ENCODE assay signal across 32 mouse cellular contexts in the genomic region with DNA sequence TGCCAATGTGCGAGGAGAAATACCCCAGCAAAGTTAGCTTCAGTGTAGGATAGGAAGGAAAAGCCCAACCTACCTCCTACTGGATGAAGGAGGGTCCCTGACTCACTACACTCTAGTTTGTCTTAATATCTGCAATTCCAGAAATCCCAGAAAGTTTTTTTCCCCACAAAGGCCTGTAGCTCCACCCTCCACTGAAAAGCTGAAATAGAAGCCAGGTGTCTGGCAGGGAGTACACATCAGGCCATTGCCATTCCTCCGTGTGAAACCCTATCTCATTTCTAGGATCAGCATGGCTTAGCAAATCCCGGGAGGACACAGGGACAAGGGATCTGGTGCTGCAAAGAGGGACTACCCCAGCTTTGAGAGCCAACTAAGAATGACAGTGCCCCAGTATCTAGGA. TPM values are rescaled to one million over a fixed set of nuclear protein-coding genes. Genes with fewer than 3 reads are reported as not detected.
DNase-seq lines count a peak whose midpoint lies in the region; ATAC-seq and TF ChIP-seq lines count a peak whose summit lies in the region.
"Had no signal": no experiment of that assay in that cellular context is flagged by ENCODE, and none has a peak within 500 bp of the region (broad histone marks: within the 10 kb centered on the region; RNA-seq: fewer than 3 reads in every experiment).

No protein-coding gene starts in this region.

- H3K9me3 ChIP-seq in embryonic facial prominence, embryonic 14.5 days (ENCODE audit: control insufficient read depth, low read length): no peaks in the 10 kb centered on the region
- no peaks in the 10 kb centered on the region for H3K9me3 ChIP-seq in limb, embryonic 14.5 days (ENCODE audit: control insufficient read depth, low read length)
- H3K9me3 ChIP-seq in forebrain, embryonic 14.5 days (replicated peaks; ENCODE audit: control insufficient read depth, low read length): no peaks in the 10 kb centered on the region
- H3K9me3 ChIP-seq: forebrain, embryonic 12.5 days; heart, embryonic 12.5 days; lung, embryonic 15.5 days; megakaryocyte, embryonic 14.5 days; midbrain, embryonic 12.5 days; neural tube, embryonic 12.5 days had no signal

- H3K9ac ChIP-seq in embryonic facial prominence, embryonic 14.5 days (ENCODE audit: low read depth, low read length): no peak overlapping the region
- H3K9ac ChIP-seq in limb, embryonic 14.5 days (ENCODE audit: low read depth, low read length, severe bottlenecking): no peak overlapping the region
- no peak overlapping the region for H3K9ac ChIP-seq in forebrain, embryonic 14.5 days (ENCODE audit: low read length)
- H3K9ac ChIP-seq: forebrain, embryonic 12.5 days; heart, embryonic 12.5 days; hindbrain, embryonic 14.5 days; lung, embryonic 15.5 days; midbrain, embryonic 12.5 days; neural tube, embryonic 12.5 days had no signal

- no peak overlapping the region for H3K4me2 ChIP-seq in embryonic facial prominence, embryonic 14.5 days (ENCODE audit: low read depth, low read length)
- H3K4me2 ChIP-seq in limb, embryonic 14.5 days (replicated peaks; ENCODE audit: low read depth, low read length, severe bottlenecking): no peak overlapping the region
- H3K4me2 ChIP-seq in forebrain, embryonic 14.5 days (ENCODE audit: low read length): no peak overlapping the region
- H3K4me2 ChIP-seq: forebrain, embryonic 12.5 days; heart, embryonic 12.5 days; hindbrain, embryonic 14.5 days; lung, embryonic 15.5 days; midbrain, embryonic 12.5 days; neural tube, embryonic 12.5 days had no signal

- no peak for TF ChIP-seq POLR2A in limb, embryonic 14.5 days (IDR thresholded peaks at IDR 0.05; ENCODE audit: borderline replicate concordance, extremely low read depth, insufficient read depth, insufficient read length)

- ATAC-seq in embryonic facial prominence, embryonic 14.5 days (ENCODE audit: low read depth): peak; percentile 69
- ATAC-seq in limb, embryonic 14.5 days (ENCODE audit: low FRiP score, low read depth): peak; percentile 53
- no peak for ATAC-seq in forebrain, embryonic 14.5 days
- ATAC-seq: inflammation-experienced regulatory T-cells, adult 6 months had no signal

- peaks cover 11% of the 10 kb centered on the region for H3K4me1 ChIP-seq in embryonic facial prominence, embryonic 14.5 days (ENCODE audit: control insufficient read depth, insufficient read depth, low read length)
- H3K4me1 ChIP-seq in limb, embryonic 14.5 days (ENCODE audit: control insufficient read depth, insufficient read depth, low read length): peaks cover 24% of the 10 kb centered on the region
- no peaks in the 10 kb centered on the region for H3K4me1 ChIP-seq in forebrain, embryonic 14.5 days (ENCODE audit: control insufficient read depth, insufficient read depth, low read length)
- H3K4me1 ChIP-seq: neural tube, embryonic 12.5 days had no signal

- H3K27me3 ChIP-seq in embryonic facial prominence, embryonic 14.5 days (replicated peaks; ENCODE audit: control insufficient read depth, insufficient read depth, low read length): no peaks in the 10 kb centered on the region
- H3K27me3 ChIP-seq in limb, embryonic 14.5 days (ENCODE audit: control insufficient read depth, insufficient read depth, low read length): no peaks in the 10 kb centered on the region
- H3K27me3 ChIP-seq in forebrain, embryonic 14.5 days (replicated peaks; ENCODE audit: control insufficient read depth, insufficient read depth, low read length): no peaks in the 10 kb centered on the region
- H3K27me3 ChIP-seq: CH12.LX; forebrain, embryonic 12.5 days; heart, embryonic 12.5 days; lung, embryonic 15.5 days; megakaryocyte, embryonic 14.5 days; midbrain, embryonic 12.5 days; neural tube, embryonic 12.5 days had no signal

- 35% methylated on average over 3 of the region's 3 CpGs for WGBS in embryonic facial prominence, embryonic 14.5 days
- 44% methylated on average over 3 of the region's 3 CpGs for WGBS in limb, embryonic 14.5 days
- WGBS in forebrain, embryonic 14.5 days: 70% methylated on average over 3 of the region's 3 CpGs

- H3K36me3 ChIP-seq in embryonic facial prominence, embryonic 14.5 days (ENCODE audit: control insufficient read depth, insufficient read depth, low read length): 0 out of 2 replicates have a peak, but pooled peaks cover 6% of the 10 kb centered on the region
- H3K36me3 ChIP-seq in limb, embryonic 14.5 days (ENCODE audit: control insufficient read depth, insufficient read depth, low read length): peaks cover 23% of the 10 kb centered on the region; the same call in 1 of the 2 replicates
- no peaks in the 10 kb centered on the region for H3K36me3 ChIP-seq in forebrain, embryonic 14.5 days (ENCODE audit: control insufficient read depth, insufficient read depth, low read length)
- H3K36me3 ChIP-seq: forebrain, embryonic 12.5 days; heart, embryonic 12.5 days; lung, embryonic 15.5 days; midbrain, embryonic 12.5 days; neural tube, embryonic 12.5 days had no signal

- no peak overlapping the region for H3K4me3 ChIP-seq in embryonic facial prominence, embryonic 14.5 days (ENCODE audit: low read depth, low read length)
- H3K4me3 ChIP-seq in limb, embryonic 14.5 days (replicated peaks; ENCODE audit: low read length): no peak overlapping the region
- H3K4me3 ChIP-seq in forebrain, embryonic 14.5 days (ENCODE audit: low read depth, low read length): no peak overlapping the region
- H3K4me3 ChIP-seq: erythroblast, embryonic 14.5 days; forebrain, embryonic 12.5 days; heart, embryonic 12.5 days; layer of hippocampus, adult 2 months; left cerebral cortex, adult 2 months; lung, embryonic 15.5 days; megakaryocyte, embryonic 14.5 days; midbrain, embryonic 12.5 days; myocyte; neural tube, embryonic 12.5 days had no signal

- no peak overlapping the region; the same call in 1 of the 2 replicates for H3K27ac ChIP-seq in embryonic facial prominence, embryonic 14.5 days (replicated peaks; ENCODE audit: low read depth, low read length)
- H3K27ac ChIP-seq in limb, embryonic 14.5 days (replicated peaks; ENCODE audit: low read depth, low read length): 0 out of 2 replicates have a peak overlapping the region, but pooled peaks have one; percentile 21
- no peak overlapping the region for H3K27ac ChIP-seq in forebrain, embryonic 14.5 days (ENCODE audit: low read depth, low read length)
- H3K27ac ChIP-seq: forebrain, embryonic 12.5 days; hindbrain, embryonic 14.5 days; layer of hippocampus, adult 2 months; left cerebral cortex, adult 2 months; lung, embryonic 15.5 days; midbrain, embryonic 12.5 days; neural tube, embryonic 12.5 days had no signal

- peak; percentile 25 for DNase-seq in gastrocnemius, postnatal 25 days
- DNase-seq in gastrocnemius, postnatal 10 days: no peak
- peak; percentile 41 for DNase-seq in adipocyte (ENCODE audit: low spot score)
- DNase-seq in embryonic facial prominence, embryonic 14.5 days (ENCODE audit: low spot score): peak; percentile 70
- DNase-seq in limb, embryonic 14.5 days (ENCODE audit: low spot score): peak; percentile 26
- DNase-seq in forebrain, embryonic 14.5 days (ENCODE audit: low spot score): no peak
- DNase-seq in right cerebral cortex, postnatal 36 days (ENCODE audit: low spot score in 2 of 2): no peak
- DNase-seq: adrenal gland, postnatal 14 days; cerebellum, adult 18-20 months; cerebellum, postnatal 10 days; heart, adult 18-20 months; kidney, adult 18-20 months; kidney, postnatal 36 days; lung, postnatal 4 days; right cerebral cortex, adult 18-20 months; thymus, postnatal 4 days had no signal

RNA-seq across cellular contexts. Expression of a gene that starts 44.7 kb away (rescaled TPM):
- total RNA-seq in gastrocnemius, postnatal 25 days (2021): under 1 TPM; 0.51 to 0.54 TPM
- total RNA-seq in gastrocnemius, postnatal 10 days (2021): under 1 TPM; 0.16 to 0.32 TPM
- 1.0 and 1.3 TPM in 2 replicates for polyA plus RNA-seq in embryonic facial prominence, embryonic 14.5 days (2014; fragmentation: Nextera tagmentation; extraction: Ambion mirVana)
- polyA plus RNA-seq in limb, embryonic 14.5 days (2012; rRNA removed): 0.36 and 0.48 TPM in 2 replicates
- polyA plus RNA-seq in limb, embryonic 14.5 days (2014; fragmentation: Nextera tagmentation; extraction: Ambion mirVana): 0.94 and 0.95 TPM in 2 replicates
- 0.05 and 0.06 TPM in 2 replicates for polyA plus RNA-seq in forebrain, embryonic 14.5 days (2014; fragmentation: Nextera tagmentation; extraction: Ambion mirVana)
- total RNA-seq: common myeloid progenitor, adult 5-6 weeks had no signal
- polyA plus RNA-seq: C2C12; erythroblast, embryonic 14.5 days; myocyte; neural tube, embryonic 12.5 days had no signal

RNA-seq across cellular contexts. Expression of a gene that starts 55.8 kb away (rescaled TPM):
- total RNA-seq in gastrocnemius, postnatal 25 days (2021): 10 to 100 TPM; 17.7 to 18.9 TPM
- total RNA-seq in gastrocnemius, postnatal 10 days (2021): 10 to 100 TPM; 47.8 to 56.1 TPM
- polyA plus RNA-seq in embryonic facial prominence, embryonic 14.5 days (2014; fragmentation: Nextera tagmentation; extraction: Ambion mirVana): 143 and 156 TPM in 2 replicates
- polyA plus RNA-seq in limb, embryonic 14.5 days (2012; rRNA removed): 112 and 145 TPM in 2 replicates
- polyA plus RNA-seq in limb, embryonic 14.5 days (2014; fragmentation: Nextera tagmentation; extraction: Ambion mirVana): 164 and 177 TPM in 2 replicates
- 5.3 and 9.9 TPM in 2 replicates for polyA plus RNA-seq in forebrain, embryonic 14.5 days (2014; fragmentation: Nextera tagmentation; extraction: Ambion mirVana)
- total RNA-seq: common myeloid progenitor, adult 5-6 weeks; hematopoietic stem cell, adult 5-6 weeks had no signal
- polyA plus RNA-seq: erythroblast, embryonic 14.5 days; inflammation-experienced regulatory T-cells, adult 6 months had no signal

Comparison
In these comparisons a context has a peak if more than half of its experiments do, and no peak if none do; other contexts are left out.
1. DNase-seq: peak in gastrocnemius, postnatal 25 days (single experiment), adipocyte (single experiment), embryonic facial prominence, embryonic 14.5 days (single experiment) and limb, embryonic 14.5 days (single experiment); none in gastrocnemius, postnatal 10 days (single experiment), forebrain, embryonic 14.5 days (single experiment) and right cerebral cortex, postnatal 36 days (0 of 2).
2. RNA of a gene that starts 55.8 kb away (polyA plus RNA-seq): 112 to 177 TPM in limb, embryonic 14.5 days and 143 to 156 TPM in embryonic facial prominence, embryonic 14.5 days; 5.3 to 9.9 TPM in forebrain, embryonic 14.5 days; every median in the first group is over 10 times any median in the second.